Mouse (Mus musculus) embryo, embryonic 10.5 days (tissue): Measurements from ENCODE around the gene Serpina9.
"Not testable (repeated sequence)": the region's sequence is repeated elsewhere in the genome, so short reads cannot be mapped to it uniquely, and the experiment has no call there.

ENCODE experiments used
- DNase-seq: peaks from one replicate; pipeline ENCODE4 v3.0.0-alpha.2; 2015; ENCODE audit warnings: low spot score

Serpina9 gene

DNA sequence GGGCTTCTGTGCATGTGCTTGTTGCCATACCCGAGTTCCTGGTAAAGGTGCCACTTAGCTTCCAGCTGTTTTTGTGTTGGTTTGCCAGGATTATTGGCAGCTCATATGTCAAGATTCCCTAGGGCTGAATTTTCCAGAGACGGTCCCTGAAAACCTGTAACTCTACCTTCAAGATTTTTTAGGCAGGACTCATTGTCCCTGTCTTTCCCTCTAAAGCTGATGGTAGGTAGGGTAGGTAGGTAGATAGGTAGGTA, 24.1 kb downstream of the Serpina9 start:
- DNase-seq = no peak

DNA sequence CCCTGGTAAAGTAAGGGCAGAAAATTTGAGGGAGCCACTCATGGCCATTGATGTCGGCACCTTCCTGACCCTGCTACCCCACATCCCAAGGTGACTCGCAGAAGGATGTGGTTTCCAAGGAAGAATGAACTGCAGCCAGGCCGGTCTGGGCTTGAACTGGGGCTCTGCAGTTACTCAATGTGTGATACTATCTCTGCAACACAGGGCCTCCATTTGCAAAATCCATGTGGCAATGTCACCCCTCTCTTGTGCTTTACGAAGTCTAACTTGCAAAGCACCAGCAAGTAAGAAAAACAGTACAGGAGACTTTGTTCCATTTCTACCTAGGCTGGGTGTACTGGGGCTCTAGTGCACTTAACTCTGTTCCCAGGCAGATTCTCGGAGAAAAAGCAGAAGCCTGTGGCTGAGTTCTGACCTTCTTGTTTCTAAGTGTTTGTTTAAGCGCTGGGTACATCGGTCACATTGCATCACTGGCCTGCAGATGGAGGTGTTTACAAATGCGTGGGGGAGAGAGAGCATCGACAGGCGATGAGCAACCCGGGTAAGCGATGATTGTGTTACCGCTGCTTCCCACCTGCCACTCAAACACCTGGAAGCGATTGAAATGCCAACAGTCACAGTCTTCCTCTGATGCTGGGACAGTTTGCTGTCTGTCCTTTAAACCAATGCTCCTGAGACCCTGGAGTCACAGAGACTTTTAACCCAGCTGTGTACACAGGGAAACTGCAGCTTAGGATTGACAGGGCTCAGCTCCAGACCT, 24.6 kb downstream of the Serpina9 start:
- DNase-seq = peak; percentile 8

GRCm38 (mm10) chr12:103985868-103986267, 27.7 kb downstream of the Serpina9 start:
- DNase-seq = no peak

GRCm38 (mm10) chr12:103984935-103985334, 28.6 kb downstream of the Serpina9 start:
- DNase-seq = peak; percentile 69

DNA sequence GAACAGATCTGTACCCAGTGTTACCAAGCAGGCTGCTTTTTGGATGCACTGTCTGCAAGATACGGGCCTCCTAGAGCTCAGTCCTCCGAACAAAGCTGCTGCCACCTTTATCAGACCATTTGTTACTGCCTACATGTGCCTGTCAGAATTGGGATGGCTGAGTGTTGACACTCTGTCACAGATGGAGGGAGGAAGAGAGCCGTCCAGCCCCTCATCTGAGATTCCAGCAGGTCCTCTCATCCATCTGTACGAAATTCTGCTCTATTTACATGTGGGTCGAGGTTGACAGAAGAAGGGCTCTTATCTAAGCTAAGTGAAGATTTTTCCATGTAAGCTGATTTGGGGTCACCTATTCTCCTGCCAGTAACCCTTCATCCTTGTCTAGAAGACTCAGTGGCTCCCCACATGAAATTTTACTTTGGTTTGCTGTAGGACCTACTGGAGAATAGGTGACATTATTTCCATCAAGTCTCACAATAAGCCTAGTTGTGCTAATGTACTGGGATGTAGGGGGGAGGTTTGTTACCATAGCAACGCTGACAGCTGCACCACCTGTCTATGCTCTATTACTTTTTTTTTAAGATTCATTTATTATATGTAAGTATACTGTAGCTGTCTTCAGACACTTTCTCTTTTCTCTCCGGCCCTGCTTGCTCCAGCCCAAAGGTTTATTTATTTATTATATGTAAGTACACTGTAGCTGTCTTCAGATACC, 31.8 kb downstream of the Serpina9 start:
- DNase-seq = no peak

DNA sequence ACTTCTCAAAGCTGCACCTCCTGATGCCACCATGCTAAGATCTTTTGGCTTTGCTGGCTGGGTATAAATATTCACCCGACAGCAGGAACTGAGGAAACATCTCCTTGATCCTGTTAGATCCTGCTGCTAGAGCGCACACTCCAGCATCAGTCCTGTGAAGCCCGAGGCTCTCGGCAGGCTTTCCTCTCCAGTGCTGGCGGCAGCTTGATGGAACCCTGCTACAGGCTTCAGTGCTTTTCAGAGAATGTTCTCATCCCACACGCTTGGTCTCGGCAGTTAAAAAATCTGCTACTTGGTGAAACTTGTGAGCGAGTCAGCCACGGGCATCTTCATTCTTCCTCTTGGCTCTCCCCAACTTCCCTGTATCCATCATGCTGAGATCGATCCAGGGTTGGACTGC, 35.3 kb downstream of the Serpina9 start:
- no peak for DNase-seq

DNA sequence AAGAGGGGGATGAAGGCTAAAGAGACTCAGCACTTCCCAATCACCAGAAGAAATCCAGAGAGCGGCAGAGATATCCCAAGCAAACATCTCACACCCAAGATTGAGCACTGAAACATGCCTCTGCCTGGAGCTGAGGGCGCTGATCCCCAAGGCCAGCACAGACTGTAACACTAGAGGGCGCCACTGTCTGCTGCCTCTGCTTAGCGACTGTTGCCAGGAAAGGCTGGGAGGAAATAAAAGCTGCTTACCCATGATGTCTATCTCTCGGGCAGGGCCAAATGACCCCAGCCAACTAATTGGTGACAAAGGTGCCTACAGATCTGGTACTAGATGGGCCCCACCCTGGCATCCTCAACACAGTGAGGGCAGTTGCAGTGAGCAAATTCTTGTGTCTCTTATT, 35.7 kb downstream of the Serpina9 start:
- peak; percentile 58 for DNase-seq

GRCm38 (mm10) chr12:103977060-103977459, 36.5 kb downstream of the Serpina9 start:
- no peak for DNase-seq

DNA sequence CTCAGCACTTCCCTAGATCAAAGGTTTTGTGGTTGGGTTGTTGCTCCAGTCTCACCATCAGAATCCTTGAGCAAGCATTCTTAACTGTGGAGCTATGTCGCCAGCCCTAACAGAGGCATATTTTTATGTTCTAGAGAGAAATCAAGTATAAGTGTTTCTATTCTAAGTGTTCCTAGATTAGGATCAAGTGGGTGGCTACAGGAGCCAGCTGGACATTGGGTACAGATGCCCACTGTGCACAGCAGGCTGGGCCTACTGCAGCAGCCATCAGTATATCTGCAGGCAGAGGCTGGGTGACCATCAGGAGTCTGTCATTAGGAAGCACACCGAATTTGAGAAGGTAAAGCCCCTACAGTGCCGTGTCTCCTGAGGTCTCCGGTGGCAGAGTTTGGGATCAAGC, 42.5 kb downstream of the Serpina9 start:
- no peak for DNase-seq

GRCm38 (mm10) chr12:103969577-103970116, 43.9 kb downstream of the Serpina9 start:
- DNase-seq = no peak

GRCm38 (mm10) chr12:103966761-103967160, 46.8 kb downstream of the Serpina9 start:
- DNase-seq = no peak

DNA sequence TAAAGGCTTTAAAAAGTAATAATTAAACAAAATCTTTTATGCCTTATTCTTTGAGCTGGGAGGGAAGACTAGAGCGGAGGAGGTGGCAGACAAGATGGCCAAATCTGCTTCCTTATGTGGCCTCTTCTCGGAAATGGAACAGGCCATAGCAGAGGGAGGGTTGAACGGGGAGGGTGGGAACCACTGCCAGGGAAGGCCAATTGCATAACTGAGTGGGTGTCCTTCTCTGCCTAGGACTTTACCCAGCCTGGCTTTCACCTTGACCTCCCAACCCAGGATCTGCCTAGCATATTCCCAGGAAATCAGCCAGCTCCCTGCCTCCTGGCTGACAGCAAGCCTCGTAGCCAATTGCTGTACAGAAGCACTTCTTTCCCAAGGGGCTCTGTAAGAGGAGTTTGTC, 50.3 kb downstream of the Serpina9 start:
- DNase-seq = no peak

DNA sequence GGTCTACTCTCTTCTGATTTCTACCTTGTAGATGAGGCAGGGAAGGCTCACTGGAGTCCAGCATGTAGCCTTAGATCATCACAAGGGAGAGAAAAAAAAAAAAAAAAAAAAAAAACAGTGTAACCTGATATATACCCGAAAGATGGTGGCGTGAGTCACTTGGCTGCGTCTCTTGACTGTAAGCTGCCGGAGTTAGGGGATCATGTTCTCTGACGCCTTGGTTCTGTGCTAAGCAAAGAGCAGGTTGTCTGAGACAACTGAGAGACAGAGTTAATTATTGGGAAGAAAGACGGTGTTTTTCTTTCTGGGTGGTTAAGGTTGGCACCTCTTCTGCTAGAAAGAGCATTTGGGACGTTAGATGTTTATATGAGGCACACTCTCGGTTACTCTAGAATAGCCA, 50.7 kb downstream of the Serpina9 start:
- no peak for DNase-seq

DNA sequence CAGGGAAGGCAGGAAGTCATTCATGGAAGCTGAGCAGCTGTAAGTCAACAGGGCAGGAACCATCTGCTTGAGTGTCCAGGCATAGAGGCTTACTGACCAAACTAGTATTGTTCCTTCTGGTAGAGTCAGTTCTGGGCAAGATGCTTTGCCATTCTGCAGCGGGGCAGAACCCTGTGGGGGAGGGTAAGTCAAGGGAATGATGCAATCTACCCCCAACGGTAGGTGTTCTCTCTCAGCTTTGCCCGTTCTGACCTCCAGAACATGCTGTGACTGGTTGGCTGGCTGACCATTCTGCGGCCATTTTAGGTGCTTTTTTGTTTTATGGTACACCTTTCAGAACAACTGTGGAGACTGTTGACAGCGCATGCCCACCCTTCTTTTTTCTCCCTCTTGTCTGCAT, 51.2 kb downstream of the Serpina9 start:
- no peak for DNase-seq

- DNase-seq = no peak
Observed at GRCm38 (mm10) chr12:103961716-103962115, 51.8 kb downstream of the Serpina9 start.

DNA sequence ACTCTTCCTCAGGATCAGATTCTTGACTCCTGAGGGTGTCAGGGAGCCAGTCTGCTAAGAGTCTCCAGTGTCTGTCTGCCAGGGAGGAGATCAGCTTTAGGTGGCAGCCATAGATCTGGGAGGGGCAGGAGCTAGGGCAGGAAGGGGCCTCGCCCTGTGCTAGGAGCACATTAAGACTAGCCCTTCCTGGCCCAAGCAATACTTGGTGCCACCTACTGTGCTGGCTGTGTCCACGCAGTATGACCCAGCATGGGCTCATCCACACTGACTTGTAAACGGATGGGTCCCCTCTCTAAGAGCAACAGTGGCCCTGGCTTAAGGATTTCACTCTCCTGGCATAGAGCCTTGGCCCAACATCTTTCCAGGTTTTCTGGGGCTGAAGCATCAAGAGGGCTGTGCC, 54.8 kb downstream of the Serpina9 start, which contains the start of gene Serpina1e:
Gene Serpina1e (minus strand): TSS at position 178 of the 400 bp plus-strand sequence.
- no peak for DNase-seq

GRCm38 (mm10) chr12:103956555-103956954, 57.0 kb downstream of the Serpina9 start:
- DNase-seq = not testable (repeated sequence)

- DNase-seq = not testable (repeated sequence)
Observed at GRCm38 (mm10) chr12:103952972-103953371, 60.6 kb downstream of the Serpina9 start.

DNA sequence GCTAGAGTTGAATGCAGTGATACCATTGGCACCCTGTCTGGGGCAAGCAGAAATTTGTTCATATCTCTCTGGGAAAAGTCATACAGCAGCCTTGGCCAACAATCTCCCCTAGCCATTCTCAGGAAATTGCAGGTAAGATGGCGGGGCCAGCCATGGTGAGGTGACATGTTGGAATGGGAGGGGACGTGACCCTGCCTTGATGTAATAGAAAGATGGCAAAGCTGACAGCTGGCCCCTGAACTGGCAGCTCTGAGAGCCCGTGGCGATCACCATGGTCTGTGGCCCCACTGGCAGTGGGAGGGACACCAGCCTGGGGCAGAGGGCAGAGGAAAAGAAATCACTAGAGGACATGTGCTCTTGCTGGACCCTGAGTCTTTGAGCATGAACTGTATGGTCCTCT, 67.3 kb downstream of the Serpina9 start:
- DNase-seq = no peak
